Mouse (Mus musculus) ES-Bruce4 (cell line): ENCODE measurements at regions not wholly inside any gene's neighbourhood (a gene's known extent, or its start where the extent isn't known, plus 50 kb on each side); places are given as distances from the start of the nearest gene placed in this dataset.

Experiments
- CTCF ChIP-seq: IDR thresholded peaks from one replicate; pipeline ENCODE4 v1.8.1; 2011; ENCODE audit warnings: low read depth, low read length
- EP300 ChIP-seq: IDR thresholded peaks from 2 replicates; pipeline ENCODE4 v1.6.1; 2011; ENCODE audit warnings: low read depth, low read length; ENCODE audit not compliant: insufficient read depth

DNA sequence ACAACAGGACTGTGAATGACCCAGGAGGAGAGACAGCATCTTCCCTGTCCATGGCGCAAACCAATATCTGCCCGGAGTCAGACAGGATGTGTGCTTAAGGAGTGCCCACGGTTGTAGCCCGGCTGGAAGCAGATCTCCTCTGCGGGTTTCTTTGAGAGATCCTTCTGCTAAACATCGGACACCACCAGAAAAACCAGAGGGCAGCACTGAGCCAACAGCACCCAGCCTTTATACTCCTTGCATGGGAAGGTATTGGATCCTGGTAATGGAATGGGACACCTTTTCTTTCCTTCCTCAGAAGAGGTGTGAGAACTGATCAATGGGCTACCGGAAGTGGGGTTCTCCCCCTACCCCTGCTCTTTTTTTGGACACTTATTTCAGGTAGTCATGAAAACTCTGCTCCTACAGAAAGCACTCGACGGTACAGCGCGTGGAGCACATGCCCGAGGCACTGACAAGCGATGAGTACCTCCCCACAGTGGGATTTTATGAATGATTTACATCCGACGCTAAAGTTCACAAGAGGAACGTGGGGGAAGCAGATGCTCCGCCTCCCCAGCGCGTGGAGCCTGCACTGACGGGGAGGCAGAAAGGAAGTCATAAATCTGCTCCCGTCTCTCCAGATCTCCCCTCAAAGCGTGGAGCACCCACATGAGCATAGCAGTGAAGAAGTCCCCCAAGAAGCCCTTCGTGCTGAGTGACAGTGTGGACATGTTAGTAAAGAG, 278.9 kb downstream of the Vrk1 start:
- TF ChIP-seq CTCF (peak; percentile 28), EP300 (no peak)
